Mouse (Mus musculus) spleen, postnatal 14 days (tissue): ENCODE measurements around the gene Gm266.
A peak's percentile ranks its signal among the peaks of the same experiment; 100 is the strongest.
"Not testable (repeated sequence)": the region's sequence is repeated elsewhere in the genome, so short reads cannot be mapped to it uniquely, and the experiment has no call there.

ENCODE experiments used
- DNase-seq, 2 experiments: peaks; one replicate each; pipeline ENCODE4 v3.0.0; 2021 to 2022; ENCODE audit warnings: low spot score in 2 of 2

The Gm266 gene

GRCm38 (mm10) chr12:111485652-111486306, at the start of gene Gm266:
Gene Gm266 (minus strand): TSS chr12:111485823.
- DNase-seq: no peak

DNA sequence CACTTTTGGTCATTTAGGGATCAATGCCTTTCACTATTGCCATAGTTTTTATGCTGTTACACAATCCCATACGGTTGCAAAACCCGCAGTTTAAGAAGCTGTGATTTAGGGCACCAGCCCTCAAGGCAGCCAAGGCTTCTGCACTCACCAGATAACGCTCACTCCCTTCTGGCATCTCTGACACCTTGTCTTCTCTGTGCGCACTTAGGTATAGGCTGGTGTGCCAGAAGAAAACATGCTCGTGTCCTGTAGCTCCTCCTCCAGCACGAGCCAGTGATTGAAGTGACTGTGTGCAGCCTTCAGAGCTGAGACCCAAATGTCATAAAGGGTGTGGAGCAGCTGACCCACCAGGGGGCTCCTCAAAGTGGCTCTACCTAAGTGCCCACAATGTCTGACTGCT, 49.7 kb upstream of the Gm266 start:
- DNase-seq: peak; percentile 19 to 48

DNA sequence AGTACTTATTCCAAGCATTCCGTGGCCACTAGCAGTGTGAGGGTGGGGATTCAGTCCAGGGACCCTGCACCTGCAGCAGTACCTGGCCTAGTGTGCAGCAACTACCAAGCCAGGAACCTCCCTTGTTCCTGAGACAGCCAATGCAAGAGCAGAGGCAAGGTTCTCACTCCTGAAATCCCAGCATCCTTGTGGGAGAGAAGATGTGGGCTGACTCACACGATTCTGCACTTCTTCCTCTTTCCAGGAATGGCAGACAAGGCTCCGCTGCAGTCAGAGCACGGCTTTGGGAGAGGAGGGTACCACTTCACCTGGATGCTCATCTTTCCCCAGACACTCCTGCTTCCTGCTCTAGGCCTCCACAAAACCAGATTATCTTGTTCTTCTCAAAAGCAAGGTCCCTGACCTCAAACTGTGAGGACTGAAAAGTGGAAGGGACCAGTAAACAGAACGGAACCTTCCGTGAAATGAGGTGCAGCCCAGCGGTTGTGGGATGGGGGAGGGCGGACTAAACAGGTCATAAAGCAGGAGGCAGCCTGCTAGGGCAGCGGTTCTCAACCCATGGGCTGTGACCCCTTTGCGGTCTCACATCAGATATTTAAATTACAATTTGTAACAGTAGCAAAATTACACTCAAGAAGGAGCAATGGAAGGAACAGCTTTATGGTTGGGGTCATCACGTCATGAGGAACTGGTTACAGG, 47.6 kb upstream of the Gm266 start:
- DNase-seq: no peak

DNA sequence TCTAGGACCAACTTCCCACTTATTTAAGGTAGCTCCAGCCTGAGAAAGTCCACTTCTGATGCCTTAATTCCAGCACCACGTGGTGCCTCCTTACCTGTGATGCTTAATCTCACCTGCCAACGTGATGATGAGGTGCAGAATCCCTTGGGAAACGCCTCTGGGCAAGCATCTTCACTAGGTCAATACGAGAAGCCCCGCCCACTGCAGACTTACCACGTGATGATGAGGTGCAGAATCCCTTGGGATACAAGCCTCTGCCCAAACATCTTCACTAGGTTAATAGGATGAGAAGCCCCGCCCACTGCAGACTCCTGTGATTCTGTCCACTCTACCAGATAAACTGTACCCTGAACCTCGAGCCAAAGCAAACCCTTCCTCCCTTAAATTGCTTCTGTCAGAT, 43.6 kb upstream of the Gm266 start:
- DNase-seq: no peak

GRCm38 (mm10) chr12:111527643-111528281, 42.1 kb upstream of the Gm266 start:
- no peak for DNase-seq

- DNase-seq: no peak
Measured at GRCm38 (mm10) chr12:111524883-111525282, 39.3 kb upstream of the Gm266 start.

DNA sequence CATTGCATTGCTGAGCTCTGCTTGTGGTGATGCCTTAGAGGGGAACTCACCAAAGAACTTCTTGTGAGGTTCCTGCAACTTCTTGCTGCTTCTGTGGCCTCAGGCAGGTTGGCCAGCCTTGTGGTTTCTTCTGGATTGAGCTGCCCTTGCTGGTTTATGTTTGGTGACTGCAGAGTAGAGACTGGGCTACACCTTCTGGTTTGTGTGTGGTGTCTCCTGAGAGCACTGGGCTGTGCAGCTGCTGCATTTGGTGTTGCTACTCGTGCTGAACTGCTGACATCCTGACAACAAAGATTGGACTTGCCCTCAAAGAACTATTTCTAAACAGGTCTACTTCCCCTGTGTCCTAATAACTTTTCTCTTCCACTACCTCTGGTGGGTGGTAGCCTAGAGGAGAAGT, 38.8 kb upstream of the Gm266 start:
- no peak for DNase-seq

DNA sequence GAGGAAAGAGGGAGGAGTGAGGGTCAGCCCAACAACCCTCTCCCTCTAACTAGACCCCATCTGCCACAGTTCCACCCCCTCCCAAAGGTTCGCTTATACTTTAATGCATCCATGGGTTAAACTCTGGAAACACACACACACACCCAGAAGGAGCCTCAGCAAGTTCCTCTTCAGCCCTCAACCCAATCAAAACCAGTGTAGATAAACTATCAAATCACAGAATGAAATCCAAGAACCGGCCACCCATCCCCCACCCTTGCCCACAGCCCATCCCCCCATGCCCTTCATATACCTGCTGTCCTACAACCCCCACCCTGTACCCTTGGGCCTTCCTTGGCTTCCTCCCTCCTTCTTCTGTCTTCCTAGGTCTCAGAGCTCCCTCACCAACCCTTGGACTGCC, 35.4 kb upstream of the Gm266 start:
- no peak for DNase-seq

GRCm38 (mm10) chr12:111519821-111520220, 34.2 kb upstream of the Gm266 start:
- DNase-seq: no peak

DNA sequence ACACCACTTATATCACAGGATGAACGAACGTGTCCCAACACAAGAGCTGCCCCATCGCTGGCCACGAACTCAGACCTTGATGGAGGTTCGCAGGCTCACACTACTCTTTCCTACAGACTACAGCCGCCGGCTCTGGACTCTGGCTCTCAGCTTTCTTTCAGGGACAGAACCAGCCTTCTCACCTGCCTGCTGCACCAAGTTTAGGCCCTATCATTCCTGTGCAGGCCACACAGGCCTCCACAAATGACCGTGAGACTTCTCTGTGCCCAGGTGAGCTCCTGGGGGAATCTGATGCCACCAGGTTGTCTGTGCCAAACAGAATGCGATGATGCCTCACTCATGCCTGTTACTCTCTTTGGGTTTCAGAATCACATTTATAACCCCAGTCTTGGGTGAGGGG, 32.8 kb upstream of the Gm266 start:
- no peak for DNase-seq

DNA sequence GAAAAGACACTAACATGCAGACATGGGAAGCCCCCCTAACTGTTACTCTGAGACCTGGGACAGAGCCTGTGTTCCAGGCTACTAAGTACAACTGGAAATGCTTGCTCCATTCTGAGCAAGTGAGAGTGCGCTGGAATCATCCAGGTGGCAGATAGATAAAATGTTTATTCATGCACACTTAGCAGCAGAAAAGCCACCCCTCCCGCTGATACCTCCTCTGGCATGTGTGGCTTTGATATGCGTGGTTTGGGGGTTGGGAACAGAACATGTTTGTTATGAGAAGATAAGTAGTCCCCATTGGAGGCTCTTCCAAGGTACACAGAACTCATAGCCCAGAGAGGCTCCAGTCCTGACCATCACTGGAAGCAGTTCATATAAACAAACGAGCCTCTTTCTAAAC, 32.3 kb upstream of the Gm266 start:
- DNase-seq: peak in 1 of 2 experiments; percentile 40

DNA sequence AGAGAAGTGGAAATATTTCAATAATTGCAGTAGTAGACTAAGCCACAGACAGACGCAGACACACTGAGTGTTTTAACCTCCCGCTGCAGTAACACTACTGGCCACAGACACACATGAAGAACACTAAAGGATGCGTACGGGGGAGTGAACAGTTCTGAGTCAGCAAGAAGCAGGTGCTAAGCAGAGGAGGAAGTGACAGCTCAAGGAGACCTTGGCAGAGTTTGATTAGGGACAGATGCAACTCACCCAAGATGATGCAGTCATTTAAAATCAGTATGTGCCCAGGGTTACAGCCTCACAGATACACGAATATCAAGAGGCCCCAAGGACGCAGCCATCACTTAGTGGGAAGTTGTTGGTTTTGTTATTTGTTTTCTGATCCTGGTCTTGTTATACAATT, 31.2 kb upstream of the Gm266 start:
- no peak for DNase-seq

GRCm38 (mm10) chr12:111515920-111516319, 30.3 kb upstream of the Gm266 start:
- no peak for DNase-seq

- DNase-seq: no peak
Measured at GRCm38 (mm10) chr12:111514874-111515649, 29.4 kb upstream of the Gm266 start.

GRCm38 (mm10) chr12:111514231-111514792, 28.7 kb upstream of the Gm266 start:
- DNase-seq: no peak

- no peak for DNase-seq
Measured at GRCm38 (mm10) chr12:111513673-111514072, 28.1 kb upstream of the Gm266 start.

DNA sequence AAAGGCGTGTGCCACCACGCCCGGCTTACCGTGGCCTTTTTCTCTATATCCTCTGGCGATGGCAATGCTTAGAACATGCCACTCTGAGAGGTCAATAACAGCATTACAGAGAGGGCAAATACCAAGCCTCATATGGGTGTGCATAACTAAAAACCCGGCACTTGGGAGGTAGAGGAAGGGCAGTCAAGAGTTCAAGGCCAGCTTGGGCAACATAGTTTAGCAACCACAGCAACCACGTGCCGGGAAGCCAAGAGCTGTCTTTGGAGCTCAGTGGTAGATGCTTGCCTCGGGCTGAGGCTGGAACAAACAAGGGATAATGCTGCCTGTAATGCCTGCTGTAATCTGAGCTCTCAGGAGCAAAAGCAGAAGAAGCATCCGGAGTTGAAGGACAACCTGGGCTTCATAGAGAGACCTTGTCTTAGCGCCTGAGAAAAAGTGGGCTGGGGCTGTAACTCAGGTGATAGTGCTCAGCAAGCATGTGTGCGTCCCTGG, 27.0 kb upstream of the Gm266 start:
- DNase-seq: no peak

GRCm38 (mm10) chr12:111508438-111508837, 22.8 kb upstream of the Gm266 start:
- not testable (repeated sequence) for DNase-seq

DNA sequence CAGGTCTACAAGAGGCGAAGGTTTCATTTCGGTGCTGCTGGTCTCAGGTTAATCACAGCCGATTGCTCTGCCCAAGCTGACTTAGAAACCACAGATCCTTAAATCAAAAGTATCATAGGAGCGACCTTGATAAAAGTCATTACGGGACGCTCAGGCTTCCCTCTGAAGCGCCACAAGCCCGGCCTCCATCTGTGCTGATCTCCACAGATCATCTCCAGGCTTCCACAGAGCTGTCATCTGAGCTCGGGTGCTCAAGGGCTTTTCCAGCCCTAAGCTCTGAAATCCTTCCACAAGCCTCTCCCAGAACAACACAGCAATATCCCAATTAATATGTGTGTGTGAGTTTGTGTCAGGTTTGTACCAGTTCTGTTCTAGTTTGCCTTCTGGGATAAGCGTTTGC, 22.3 kb upstream of the Gm266 start:
- no peak for DNase-seq

- no peak for DNase-seq
Measured at GRCm38 (mm10) chr12:111507001-111507400, 21.4 kb upstream of the Gm266 start.

DNA sequence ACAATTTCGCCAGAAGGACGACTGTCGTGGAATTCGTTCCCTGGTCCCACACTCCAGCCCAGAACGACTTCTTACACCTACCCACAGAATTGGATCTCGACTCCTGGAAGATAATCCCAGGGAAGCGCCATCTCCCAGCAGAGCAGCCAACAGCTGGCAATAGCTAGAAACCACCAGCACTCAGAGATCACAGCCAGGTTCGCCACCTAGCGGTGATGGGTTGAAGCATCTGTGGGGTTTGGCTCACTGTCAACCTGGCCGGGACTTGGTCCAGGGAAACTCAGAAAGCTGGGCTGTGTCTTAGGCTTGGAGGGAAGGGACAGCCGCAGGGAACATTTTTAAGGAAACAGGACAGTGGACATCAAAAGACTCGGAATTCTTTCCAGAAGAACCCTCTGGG, 19.3 kb upstream of the Gm266 start:
- DNase-seq: peak; percentile 74 to 83

DNA sequence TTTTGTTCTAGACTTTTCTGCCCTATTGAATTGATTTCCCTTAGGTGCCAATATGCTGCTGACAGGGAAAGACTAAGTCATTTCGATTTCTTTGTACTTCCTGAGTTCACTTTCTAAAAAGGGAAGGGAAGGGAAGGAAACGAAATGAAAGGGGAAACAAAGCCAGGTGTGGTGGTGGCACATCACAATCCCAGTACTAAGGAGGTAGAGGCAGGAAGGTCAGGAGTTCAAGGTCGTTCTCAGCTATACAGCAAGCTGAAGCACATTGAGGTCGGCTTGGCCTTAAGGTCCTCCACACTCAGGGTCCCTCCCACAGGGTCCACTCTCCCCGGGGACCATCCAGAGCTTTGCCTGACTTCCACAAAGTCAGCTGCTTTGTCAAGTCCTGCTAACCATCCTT, 17.9 kb upstream of the Gm266 start:
- DNase-seq: no peak
